Mouse (Mus musculus): Measurements from ENCODE around the gene Prr5l.

Prr5l gene

GRCm38 (mm10) chr2:101727787-101728186 lies 155.0 kb downstream of the Prr5l start:
- no peak for DNase-seq (ENCODE audit: extremely low read depth, low read depth, low spot score)

- DNase-seq (ENCODE audit: extremely low read depth, low read depth, low spot score): no peak
These were observed 159.4 kb downstream of the Prr5l start for GRCm38 (mm10) chr2:101723333-101723881.

GRCm38 (mm10) chr2:101722370-101723332 lies 160.2 kb downstream of the Prr5l start:
- no peak for DNase-seq (ENCODE audit: extremely low read depth, low read depth, low spot score)

GRCm38 (mm10) chr2:101721835-101722234 lies 161.0 kb downstream of the Prr5l start:
- no peak for DNase-seq (ENCODE audit: extremely low read depth, low read depth, low spot score)

- DNase-seq (ENCODE audit: extremely low read depth, low read depth, low spot score): no peak
These were observed 165.7 kb downstream of the Prr5l start for GRCm38 (mm10) chr2:101717162-101717561.

- DNase-seq (ENCODE audit: extremely low read depth, low read depth, low spot score): no peak
These were observed 167.0 kb downstream of the Prr5l start for GRCm38 (mm10) chr2:101715650-101716323.

GRCm38 (mm10) chr2:101711608-101712007 lies 171.2 kb downstream of the Prr5l start:
- DNase-seq (ENCODE audit: extremely low read depth, low read depth, low spot score): no peak

- DNase-seq (ENCODE audit: extremely low read depth, low read depth, low spot score): no peak
These were observed 176.8 kb downstream of the Prr5l start for GRCm38 (mm10) chr2:101705941-101706485.

GRCm38 (mm10) chr2:101699284-101699683 lies 183.5 kb downstream of the Prr5l start:
- DNase-seq (ENCODE audit: extremely low read depth, low read depth, low spot score): no peak

GRCm38 (mm10) chr2:101695584-101695983 lies 187.2 kb downstream of the Prr5l start:
- no peak for DNase-seq (ENCODE audit: extremely low read depth, low read depth, low spot score)

- DNase-seq (ENCODE audit: extremely low read depth, low read depth, low spot score): no peak
These were observed 189.1 kb downstream of the Prr5l start for GRCm38 (mm10) chr2:101693577-101694215.

GRCm38 (mm10) chr2:101693043-101693442 lies 189.8 kb downstream of the Prr5l start:
- no peak for DNase-seq (ENCODE audit: extremely low read depth, low read depth, low spot score)

GRCm38 (mm10) chr2:101690252-101690827 lies 192.5 kb downstream of the Prr5l start:
- no peak for DNase-seq (ENCODE audit: extremely low read depth, low read depth, low spot score)

GRCm38 (mm10) chr2:101688011-101688410 lies 194.8 kb downstream of the Prr5l start:
- DNase-seq (ENCODE audit: extremely low read depth, low read depth, low spot score): no peak

GRCm38 (mm10) chr2:101684421-101684820 lies 198.4 kb downstream of the Prr5l start:
- no peak for DNase-seq (ENCODE audit: extremely low read depth, low read depth, low spot score)

GRCm38 (mm10) chr2:101679164-101679784 lies 203.6 kb downstream of the Prr5l start:
- peak; percentile 16 for DNase-seq (ENCODE audit: extremely low read depth, low read depth, low spot score)

GRCm38 (mm10) chr2:101678236-101679021 lies 204.4 kb downstream of the Prr5l start, which contains the start of gene Traf6:
TSS of gene Traf6 (plus strand) at chr2:101678429.
- DNase-seq (ENCODE audit: extremely low read depth, low read depth, low spot score): no peak

GRCm38 (mm10) chr2:101673547-101673946 lies 209.3 kb downstream of the Prr5l start:
- no peak for DNase-seq (ENCODE audit: extremely low read depth, low read depth, low spot score)

- no peak for DNase-seq (ENCODE audit: extremely low read depth, low read depth, low spot score)
These were observed 214.1 kb downstream of the Prr5l start for GRCm38 (mm10) chr2:101668751-101669150.
